10 mouse cellular contexts compared by ENCODE assay signal in the genomic region with DNA sequence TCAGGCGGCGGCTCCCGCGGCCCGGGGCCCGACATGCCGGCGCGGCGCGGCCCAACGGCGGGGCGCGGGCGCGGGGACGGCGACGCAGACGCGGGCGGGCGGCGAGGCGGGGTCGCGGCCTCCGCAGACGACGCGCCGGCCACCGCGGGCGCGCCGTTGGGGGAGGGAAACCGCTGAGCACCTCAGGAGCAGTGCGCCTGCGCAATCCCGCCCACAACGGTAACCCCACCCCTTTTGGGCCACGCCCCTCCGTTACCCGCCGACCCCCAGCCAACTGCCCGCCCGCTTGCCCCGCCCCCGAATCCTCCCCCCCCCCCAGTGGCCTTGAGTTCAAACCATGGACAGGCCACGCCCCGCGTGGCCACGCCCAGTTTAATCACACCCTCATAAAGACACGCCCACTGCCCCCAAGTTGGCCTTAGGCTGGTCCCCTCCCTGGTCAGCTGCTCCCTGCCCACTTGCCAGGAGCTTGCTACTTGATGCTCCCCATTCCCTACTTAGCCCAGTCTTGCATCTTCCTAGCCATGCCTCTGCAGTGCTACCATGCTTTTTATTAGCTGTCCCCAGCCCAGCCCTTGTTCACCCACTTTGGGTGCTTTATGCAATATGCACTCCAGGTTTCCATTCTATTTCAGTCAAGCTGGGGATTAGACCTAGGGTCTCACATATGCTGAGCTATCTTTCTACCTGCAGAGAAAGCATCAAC. TPM values are rescaled to one million over a fixed set of nuclear protein-coding genes. Genes with fewer than 3 reads are reported as not detected.
DNase-seq lines count a peak whose midpoint lies in the region; ATAC-seq lines count a peak whose summit lies in the region.
"Had no signal": no experiment of that assay in that cellular context is flagged by ENCODE, and none has a peak within 500 bp of the region (broad histone marks: within the 10 kb centered on the region; RNA-seq: fewer than 3 reads in every experiment).

A gene (minus strand): TSS at position 154 of the 706 bp plus-strand sequence.

- no peaks in the 10 kb centered on the region for H3K36me3 ChIP-seq in neural tube, embryonic 11.5 days (ENCODE audit: control insufficient read depth, insufficient read depth, low read length)
- H3K36me3 ChIP-seq in liver, embryonic 15.5 days (replicated peaks): no peaks in the 10 kb centered on the region

- WGBS in neural tube, embryonic 11.5 days: 3% methylated on average over 33 of the region's 56 CpGs
- WGBS in liver, embryonic 15.5 days (ENCODE audit: insufficient replicate concordance): 5% methylated on average over 38 of the region's 56 CpGs

- H3K27ac ChIP-seq in neural tube, embryonic 11.5 days (ENCODE audit: low read depth, low read length): no peak within 1 kb of the TSS
- H3K27ac ChIP-seq in liver, embryonic 15.5 days (replicated peaks): no peak within 1 kb of the TSS
- H3K27ac ChIP-seq: left cerebral cortex, adult 2 months had no signal

- H3K4me1 ChIP-seq in neural tube, embryonic 11.5 days (ENCODE audit: control insufficient read depth, insufficient read depth, low read length): no peaks in the 10 kb centered on the region
- no peaks in the 10 kb centered on the region for H3K4me1 ChIP-seq in liver, embryonic 15.5 days (replicated peaks)

- H3K4me2 ChIP-seq in neural tube, embryonic 11.5 days (ENCODE audit: low read depth): peak within 1 kb of the TSS; percentile 38
- peak within 1 kb of the TSS; percentile 45 for H3K4me2 ChIP-seq in liver, embryonic 15.5 days

- H3K27me3 ChIP-seq in neural tube, embryonic 11.5 days (ENCODE audit: control insufficient read depth, insufficient read depth, low read length): peaks cover 28% of the 10 kb centered on the region
- peaks cover 66% of the 10 kb centered on the region for H3K27me3 ChIP-seq in liver, embryonic 15.5 days

- peak within 1 kb of the TSS; percentile 27 for H3K4me3 ChIP-seq in neural tube, embryonic 11.5 days (ENCODE audit: low read depth, low read length)
- peak within 1 kb of the TSS; percentile 22 for H3K4me3 ChIP-seq in liver, embryonic 15.5 days (replicated peaks)
- H3K4me3 ChIP-seq: left cerebral cortex, adult 2 months had no signal

- no peak for ATAC-seq in neural tube, embryonic 11.5 days (ENCODE audit: insufficient read depth, low FRiP score, low TSS enrichment)
- ATAC-seq in liver, embryonic 15.5 days (ENCODE audit: insufficient read depth): no peak
- ATAC-seq in inflammation-experienced regulatory T-cells, adult 6 months: no peak

- no peak within 1 kb of the TSS; the same call in 1 of the 2 replicates for H3K9ac ChIP-seq in neural tube, embryonic 11.5 days (ENCODE audit: low read length)
- no peak within 1 kb of the TSS for H3K9ac ChIP-seq in liver, embryonic 15.5 days

- H3K9me3 ChIP-seq in neural tube, embryonic 11.5 days (ENCODE audit: control insufficient read depth, low read length): peaks cover 7% of the 10 kb centered on the region
- peaks cover 10% of the 10 kb centered on the region for H3K9me3 ChIP-seq in liver, embryonic 15.5 days (replicated peaks)

- DNase-seq in embryo, embryonic 11 days: peak; percentile 24
- no peak for DNase-seq in embryo, embryonic 10.5 days (ENCODE audit: low spot score)
- no peak for DNase-seq in neural tube, embryonic 11.5 days (ENCODE audit: low spot score)
- no peak for DNase-seq in neural tube, embryonic 10.5 days (ENCODE audit: extremely low spot score, low spot score)
- DNase-seq in thymus, adult 18-20 months: no peak
- DNase-seq in adrenal gland, postnatal 25 days: no peak
- DNase-seq: right cerebral cortex, postnatal 14 days had no signal

RNA-seq across cellular contexts. Expression of the gene that starts here (rescaled TPM):
- 0.30 and 0.81 TPM in 2 replicates for polyA plus RNA-seq in neural tube, embryonic 11.5 days (2014; fragmentation: Nextera tagmentation; extraction: Ambion mirVana)
- polyA plus RNA-seq in liver, embryonic 15.5 days (2015; fragmentation: Nextera tagmentation; extraction: Ambion mirVana): 0.05 TPM in 1 of 2 replicates, not detected in the other
- under 1 TPM in 1 of 3 experiments, not detected in 2; 0.28 TPM for polyA plus RNA-seq in inflammation-experienced regulatory T-cells, adult 6 months (2017; shearing (Covaris generic))
- total RNA-seq in adrenal gland, postnatal 25 days (2021): not detected in 2 replicates
